Mouse (Mus musculus) kidney, adult 10 weeks (tissue): ENCODE measurements around the gene Olfr1425. TPM values are rescaled to one million over a fixed set of nuclear protein-coding genes. Genes with fewer than 3 reads are reported as not detected.

Experiments used
- polyA plus RNA-seq: library from polyadenylated mRNA; stranded (reverse); fragments of 350-450 nt; fragmentation: Illumina TruSeq; extraction: RNeasy Lipid Tissue Mini Kit (QIAGEN cat#74804); gene quantifications from one replicate; pipeline ENCODE4 v1.2.3, GENCODE M21; 2014; ENCODE audit warnings: low read depth, low replicate concordance

Olfr1425 gene
- polyA plus RNA-seq: not detected

GRCm38 (mm10) chr19:12077631-12078030, at the start of gene Olfr1425:
Olfr1425 (minus strand) TSS chr19:12077731.

GRCm38 (mm10) chr19:12123103-12123502, 45.6 kb upstream of the Olfr1425 start, which contains the start of gene Olfr76:
Olfr76 (minus strand) TSS chr19:12123203.

GRCm38 (mm10) chr19:12115797-12116196, 38.3 kb upstream of the Olfr1425 start, which contains the start of gene Olfr1428:
Olfr1428 (minus strand) TSS chr19:12115897.

GRCm38 (mm10) chr19:12103234-12103633, 25.7 kb upstream of the Olfr1425 start, which contains the start of gene Olfr1427:
Olfr1427 (minus strand) TSS chr19:12103334.

GRCm38 (mm10) chr19:12091913-12092312, 14.4 kb upstream of the Olfr1425 start, which contains the start of gene Olfr1426:
Olfr1426 (minus strand) TSS chr19:12092013.

GRCm38 (mm10) chr19:12062582-12062981, 14.9 kb downstream of the Olfr1425 start, which contains the start of gene Olfr1424:
Olfr1424 (minus strand) TSS chr19:12062682.

GRCm38 (mm10) chr19:12041217-12041616, 36.3 kb downstream of the Olfr1425 start, which contains the start of gene Olfr1423:
Olfr1423 (minus strand) TSS chr19:12041317.

Other genes starting within 250 kb of the Olfr1425 start
- not detected for gene Olfr1417, start 238.5 kb downstream of the Olfr1425 start, polyA plus RNA-seq
- gene Olfr1418, start 216.7 kb downstream of the Olfr1425 start, polyA plus RNA-seq: not detected
- not detected for gene Olfr1419, start 202.6 kb downstream of the Olfr1425 start, polyA plus RNA-seq
- gene Olfr1420, start 191.2 kb downstream of the Olfr1425 start, polyA plus RNA-seq: not detected
- 23.9 TPM for gene Patl1, start 165.3 kb downstream of the Olfr1425 start, polyA plus RNA-seq
- gene Osbp, start 111.8 kb downstream of the Olfr1425 start, polyA plus RNA-seq: 36.7 TPM
- gene Olfr1423, start 36.4 kb downstream of the Olfr1425 start, polyA plus RNA-seq: not detected
- not detected for gene Olfr1424, start 15.0 kb downstream of the Olfr1425 start, polyA plus RNA-seq
- not detected for gene Olfr1426, start 14.3 kb upstream of the Olfr1425 start, polyA plus RNA-seq
- gene Olfr1427, start 25.6 kb upstream of the Olfr1425 start, polyA plus RNA-seq: not detected
- not detected for gene Olfr1428, start 38.2 kb upstream of the Olfr1425 start, polyA plus RNA-seq
- not detected for gene Olfr76, start 45.5 kb upstream of the Olfr1425 start, polyA plus RNA-seq
- gene Olfr1555-ps1, start 92.4 kb upstream of the Olfr1425 start, polyA plus RNA-seq: not detected
- gene Olfr1431, start 122.9 kb upstream of the Olfr1425 start, polyA plus RNA-seq: not detected
- gene Olfr1432, start 154.9 kb upstream of the Olfr1425 start, polyA plus RNA-seq: not detected
- not detected for gene Olfr262, start 163.9 kb upstream of the Olfr1425 start, polyA plus RNA-seq
- not detected for gene Olfr235, start 183.3 kb upstream of the Olfr1425 start, polyA plus RNA-seq
- not detected for gene Olfr1434, start 202.1 kb upstream of the Olfr1425 start, polyA plus RNA-seq
- not detected for gene Olfr1436, start 221.4 kb upstream of the Olfr1425 start, polyA plus RNA-seq
- not detected for gene Olfr1437, start 247.4 kb upstream of the Olfr1425 start, polyA plus RNA-seq